Mouse (Mus musculus) erythroblast, embryonic 14.5 days (primary cell): ENCODE results near the gene Txlng. TPM values are rescaled to one million over a fixed set of nuclear protein-coding genes. Genes with fewer than 3 reads are reported as not detected.

Source experiments
- H3K27me3 ChIP-seq: 2 replicates; pipeline ENCODE4 v1.6.1; 2012; ENCODE audit warnings: inconsistent platforms; ENCODE audit not compliant: control insufficient read depth
- H3K36me3 ChIP-seq: 2 replicates; pipeline ENCODE4 v1.6.1; 2012; ENCODE audit warnings: mild to moderate bottlenecking, inconsistent platforms; ENCODE audit not compliant: control insufficient read depth
- H3K4me1 ChIP-seq: 2 replicates; pipeline ENCODE4 v1.6.1; 2012; ENCODE audit warnings: inconsistent platforms; ENCODE audit not compliant: control insufficient read depth
- H3K4me3 ChIP-seq: replicated peaks from 2 replicates; pipeline ENCODE3; 2012; ENCODE audit warnings: moderate library complexity, mild to moderate bottlenecking, inconsistent platforms
- H3K9me3 ChIP-seq: 2 replicates; pipeline ENCODE4 v1.6.1; 2012; ENCODE audit warnings: low read length, inconsistent platforms, mixed read lengths; ENCODE audit not compliant: control insufficient read depth
- GATA1 ChIP-seq: IDR thresholded peaks from 2 replicates; pipeline ENCODE4 v1.6.1; 2012; ENCODE audit warnings: low read length, inconsistent platforms, mixed read lengths
- TAL1 ChIP-seq: IDR thresholded peaks from 3 replicates; pipeline ENCODE4 v1.6.1; 2012; ENCODE audit warnings: low read length, inconsistent platforms, mixed read lengths
- polyA plus RNA-seq: library from polyadenylated mRNA; stranded (reverse); fragments of >175 nt; gene quantifications from 2 replicates; pipeline ENCODE4 v1.2.3, GENCODE M21; 2012

The Txlng gene
- polyA plus RNA-seq, 1 experiment, result 0.18 TPM

DNA sequence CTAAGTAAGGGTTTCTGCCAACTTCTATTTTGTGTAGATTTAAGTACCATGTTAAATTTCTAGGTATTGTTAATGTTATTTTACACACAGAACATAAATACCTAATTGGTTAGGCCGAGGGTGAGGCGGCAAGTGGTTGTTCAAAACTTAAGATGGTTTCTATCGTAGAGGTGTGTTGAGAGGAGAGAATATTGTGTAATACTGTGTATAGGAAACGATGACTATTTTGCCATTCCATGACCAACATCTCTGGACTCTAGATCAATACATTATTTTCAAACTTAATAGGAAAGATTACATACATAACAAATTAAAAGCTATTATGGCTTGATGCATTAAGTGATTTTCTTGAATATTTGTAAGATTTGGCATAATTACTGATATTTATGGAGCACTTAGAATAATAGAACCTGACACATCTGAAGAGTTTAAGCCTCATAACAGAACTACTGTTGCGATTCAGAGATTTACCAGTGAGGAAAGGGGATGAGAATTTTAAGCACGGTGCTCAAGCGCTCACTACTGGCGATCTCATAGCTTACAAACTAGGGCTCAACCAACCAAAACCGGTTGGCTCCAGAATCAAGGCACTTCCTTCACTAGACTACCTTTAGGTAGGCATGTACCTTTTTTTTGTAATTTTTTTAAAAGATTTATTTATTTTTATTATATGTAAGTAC lies 67.4 kb downstream of the Txlng start:
- Histone ChIP-seq H3K4me1 (peaks cover 14% of the 10 kb centered on the region), H3K36me3 (peaks cover 37% of the 10 kb centered on the region)

DNA sequence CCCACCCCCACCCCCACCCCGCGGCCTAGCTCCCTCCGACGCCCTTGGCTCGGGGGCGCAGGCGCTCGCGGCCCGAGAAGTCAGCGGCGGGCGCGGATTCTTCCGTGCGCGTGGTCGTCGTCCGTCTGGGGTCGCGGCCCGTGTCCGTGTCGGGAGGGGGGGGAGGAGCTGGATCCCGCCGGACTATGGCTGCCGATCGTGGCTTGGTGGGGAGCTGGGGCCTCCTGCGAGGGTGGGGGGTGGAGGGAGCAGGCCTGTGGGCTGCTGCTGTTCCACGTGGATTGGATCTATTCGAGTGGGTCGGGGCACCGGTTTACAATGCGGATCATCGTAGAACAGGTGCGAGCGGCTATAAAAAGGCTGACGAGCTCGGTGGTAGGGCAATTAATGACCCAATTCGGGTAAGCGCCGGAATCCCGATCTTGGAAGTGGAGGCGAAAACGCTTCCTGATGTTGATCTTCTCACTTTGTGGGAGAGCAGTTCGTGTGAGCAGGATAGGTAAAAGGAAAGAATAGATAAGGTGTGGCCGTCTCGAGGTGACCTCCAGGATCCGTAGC lies 68.2 kb downstream of the Txlng start:
- Histone ChIP-seq H3K9me3 (peaks cover 10% of the 10 kb centered on the region), H3K27me3 (no peaks in the 10 kb centered on the region), H3K4me1 (peaks cover 14% of the 10 kb centered on the region), H3K4me3 (peak overlapping the region; percentile 75), H3K36me3 (peaks cover 29% of the 10 kb centered on the region)
- TF ChIP-seq GATA1 (no peak), TAL1 (no peak)

More for the DNA sequence above, 67.4 kb downstream of the Txlng start:
- Histone ChIP-seq H3K27me3 (no peaks in the 10 kb centered on the region), H3K4me3 (peak overlapping the region; percentile 75), H3K9me3 (peaks cover 10% of the 10 kb centered on the region)
- TF ChIP-seq TAL1 (no peak), GATA1 (no peak)

DNA sequence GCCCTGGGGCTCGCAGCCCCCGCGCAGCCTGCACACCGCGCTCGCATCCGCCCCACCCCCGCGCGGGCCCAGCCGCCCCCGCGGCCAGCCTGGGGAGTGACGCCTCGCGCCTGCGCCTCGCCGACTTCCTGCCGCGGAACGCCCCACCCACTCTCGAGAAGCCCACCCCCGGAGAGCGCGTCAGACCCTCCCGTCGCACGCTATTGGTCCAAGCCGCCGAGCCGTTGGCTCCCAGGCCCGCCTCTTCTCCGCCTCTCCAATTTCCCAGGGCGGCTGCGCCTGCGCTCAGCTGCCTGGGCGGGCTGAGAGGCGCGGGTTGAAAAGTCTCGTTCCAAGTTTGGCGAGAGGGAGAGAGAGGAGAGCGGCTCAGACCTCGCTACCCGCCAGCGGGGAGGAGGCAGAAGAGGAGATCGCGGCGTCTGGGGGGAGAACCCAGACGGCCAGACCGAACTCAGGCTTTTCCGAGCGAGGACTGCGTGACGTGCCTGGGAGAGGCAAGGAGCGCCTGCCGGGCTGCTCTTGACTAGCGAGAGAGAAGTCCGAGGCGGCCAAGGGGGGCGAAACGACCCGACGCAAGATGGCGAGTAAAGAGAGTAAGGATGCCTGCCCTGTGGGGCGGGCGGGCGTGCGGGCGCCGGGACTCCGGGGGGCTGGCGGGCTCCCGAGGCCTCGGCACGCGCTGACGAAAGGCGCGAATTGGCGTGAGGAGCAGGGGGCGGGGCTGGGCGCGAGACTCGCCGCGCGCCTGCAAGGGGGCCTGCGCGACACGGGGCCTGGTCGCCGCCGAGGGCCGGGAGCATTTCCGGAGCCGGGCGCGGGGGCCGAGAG lies 68.9 kb downstream of the Txlng start, which contains the start of gene Rbbp7:
TSS of gene Rbbp7 (plus strand) at position 288 of the 828 bp plus-strand sequence.
- H3K4me1 ChIP-seq, result peaks cover 14% of the 10 kb centered on the region
- peaks cover 10% of the 10 kb centered on the region for H3K9me3 ChIP-seq
- H3K36me3 ChIP-seq, result peaks cover 24% of the 10 kb centered on the region
- TF ChIP-seq GATA1 (no peak), TAL1 (no peak)
- H3K4me3 ChIP-seq, result peak within 1 kb of the TSS; percentile 75
- no peaks in the 10 kb centered on the region for H3K27me3 ChIP-seq

DNA sequence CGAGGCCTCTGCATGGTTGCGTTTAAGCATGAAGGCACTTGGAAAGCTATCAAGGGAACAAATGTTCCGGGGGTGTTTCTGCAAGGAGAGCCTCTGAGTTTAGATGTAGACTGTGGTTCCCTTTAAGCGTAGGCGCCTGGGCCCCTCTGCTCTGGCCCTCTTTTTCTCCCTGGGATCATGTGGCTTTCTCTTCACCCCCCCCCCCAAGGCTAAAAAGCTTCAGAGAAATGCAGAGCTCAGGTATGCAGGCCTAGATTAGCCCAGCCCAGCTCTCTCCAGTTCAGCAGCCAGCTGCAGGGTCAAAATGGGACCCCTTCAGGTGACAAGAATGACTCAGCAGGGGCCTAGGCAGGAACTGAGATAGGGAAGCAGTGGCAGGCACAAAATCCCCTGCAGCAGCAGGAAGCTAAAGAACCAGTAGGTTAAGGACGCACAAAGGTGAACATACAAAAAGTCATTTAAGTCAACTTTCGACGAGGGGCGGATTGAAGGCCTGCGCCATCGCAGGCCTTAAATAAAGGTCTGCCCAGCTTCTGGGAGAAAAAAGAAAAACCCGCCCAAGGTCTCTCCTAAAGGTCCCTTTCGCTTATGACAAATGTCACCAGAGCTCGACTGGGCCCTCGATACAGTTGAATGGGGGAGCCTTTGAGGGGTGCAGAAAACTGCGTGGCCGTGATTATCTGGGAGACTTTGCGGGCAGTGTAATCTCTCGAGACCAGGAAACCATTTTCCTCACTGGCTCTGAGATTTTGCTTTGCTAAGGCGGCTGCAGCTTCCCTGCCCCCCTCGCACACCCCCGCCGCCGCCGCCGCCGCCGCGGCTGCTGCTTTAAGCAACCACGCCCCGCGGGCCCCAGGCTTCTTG lies 69.8 kb downstream of the Txlng start:
- TF ChIP-seq GATA1, result no peak
- TF ChIP-seq TAL1, result no peak
- no peaks in the 10 kb centered on the region for H3K27me3 ChIP-seq
- H3K36me3 ChIP-seq, result peaks cover 16% of the 10 kb centered on the region
- H3K4me1 ChIP-seq, result peaks cover 14% of the 10 kb centered on the region
- H3K4me3 ChIP-seq, result peak overlapping the region; percentile 75
- peaks cover 10% of the 10 kb centered on the region for H3K9me3 ChIP-seq

DNA sequence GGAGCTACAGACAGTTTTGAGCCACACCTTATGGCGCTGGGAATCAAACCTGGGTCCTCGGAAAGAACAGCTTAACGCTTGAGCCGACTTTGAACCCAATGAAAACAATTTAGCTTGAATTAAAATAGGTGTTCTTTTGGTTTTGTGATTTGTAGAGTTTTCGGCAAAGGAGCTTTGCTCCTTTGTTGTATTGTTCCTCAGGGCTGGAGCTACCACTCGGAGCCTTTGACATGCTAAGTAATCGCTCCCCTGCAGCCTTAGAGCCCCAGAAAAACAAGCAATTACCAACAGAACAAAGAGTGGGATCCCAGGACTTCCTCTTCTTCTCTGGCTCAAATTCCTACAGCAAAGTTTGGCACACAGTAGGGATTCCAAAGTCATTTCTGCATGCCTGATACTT lies 73.2 kb downstream of the Txlng start:
- Histone ChIP-seq H3K4me1 (peaks cover 8% of the 10 kb centered on the region), H3K9me3 (peaks cover 8% of the 10 kb centered on the region), H3K27me3 (peaks cover 2% of the 10 kb centered on the region; the same call in 1 of the 2 replicates), H3K4me3 (no peak overlapping the region), H3K36me3 (no peaks in the 10 kb centered on the region)
- TF ChIP-seq TAL1, result no peak
- TF ChIP-seq GATA1, result no peak

DNA sequence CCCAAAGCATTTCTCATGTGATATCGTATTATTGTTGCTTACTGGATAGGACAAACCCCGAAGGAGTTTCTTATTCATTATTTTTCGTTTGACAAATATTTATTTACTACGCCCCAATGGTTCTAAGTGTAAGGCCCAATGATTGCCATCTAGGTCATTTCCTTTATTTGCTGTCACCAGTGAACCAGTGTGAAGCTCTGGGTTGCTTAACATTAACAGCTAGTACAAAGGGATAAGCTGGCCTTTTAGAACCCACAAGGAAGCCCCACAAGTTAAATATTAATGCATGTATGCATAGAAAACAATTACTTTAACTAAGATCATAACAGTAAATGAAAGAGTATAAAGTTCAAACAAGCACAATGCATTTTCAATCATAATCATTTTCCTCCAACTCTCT lies 74.9 kb downstream of the Txlng start:
- H3K9me3 ChIP-seq, result no peaks in the 10 kb centered on the region
- no peaks in the 10 kb centered on the region for H3K36me3 ChIP-seq
- H3K4me3 ChIP-seq, result no peak overlapping the region
- peaks cover 2% of the 10 kb centered on the region; the same call in 1 of the 2 replicates for H3K27me3 ChIP-seq
- TF ChIP-seq TAL1, result no peak
- TF ChIP-seq GATA1, result no peak
- peaks cover 3% of the 10 kb centered on the region for H3K4me1 ChIP-seq

DNA sequence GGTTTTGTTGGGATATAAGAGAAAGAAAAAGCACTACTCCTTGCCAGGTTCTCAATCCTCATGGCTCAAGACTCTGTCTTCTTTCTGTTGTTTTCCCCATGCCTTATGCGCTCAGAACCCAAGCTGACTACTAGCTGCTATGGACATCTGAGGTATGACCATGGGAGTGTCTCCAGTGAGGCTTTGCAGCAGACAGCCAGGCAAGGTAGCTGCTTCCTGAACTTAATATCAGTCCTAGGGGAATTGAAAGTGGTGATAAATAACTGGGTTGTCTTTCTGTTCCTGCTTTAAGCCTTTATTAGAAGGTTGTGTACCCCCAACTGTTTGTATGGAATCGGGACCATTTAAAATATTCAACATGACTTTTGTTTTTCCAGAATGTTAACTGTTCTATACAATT lies 76.8 kb downstream of the Txlng start:
- Histone ChIP-seq H3K9me3 (no peaks in the 10 kb centered on the region), H3K27me3 (peaks cover 4% of the 10 kb centered on the region; the same call in 1 of the 2 replicates), H3K4me3 (no peak overlapping the region), H3K36me3 (no peaks in the 10 kb centered on the region), H3K4me1 (no peaks in the 10 kb centered on the region; the same call in 1 of the 2 replicates)
- TF ChIP-seq TAL1 (no peak), GATA1 (no peak)

DNA sequence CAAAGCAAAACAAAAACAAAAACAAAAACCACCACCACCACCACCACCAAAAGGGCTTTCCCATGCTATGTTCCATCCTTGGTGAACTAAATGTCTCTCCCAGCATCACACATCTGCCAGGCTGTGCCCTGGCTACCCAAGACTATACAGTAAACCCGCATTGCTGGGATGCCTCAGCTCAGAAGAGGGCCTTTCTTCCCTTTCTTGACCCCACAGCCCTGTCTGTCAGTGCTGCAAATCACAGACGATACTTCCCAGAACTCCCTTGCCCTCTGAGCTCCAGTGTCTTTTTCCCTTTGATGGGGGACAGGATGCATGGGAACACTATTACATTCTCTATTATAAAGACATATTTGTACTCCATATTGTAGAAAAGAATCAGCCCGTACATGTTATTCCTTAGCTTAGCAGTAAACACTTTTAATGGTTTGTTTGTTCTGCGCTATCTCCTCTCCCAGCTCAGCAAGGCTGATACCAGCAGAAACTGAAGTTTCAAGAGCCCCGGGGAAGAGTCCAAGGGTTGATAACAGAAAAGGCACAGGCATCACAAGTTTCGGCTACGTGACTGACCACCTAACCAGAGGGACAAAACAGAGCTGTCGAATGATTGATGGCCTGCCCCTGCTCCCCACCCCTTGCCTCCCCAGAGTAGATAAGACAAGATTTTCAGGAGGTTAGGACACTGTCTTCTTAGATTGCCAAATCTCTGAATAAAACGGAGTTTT lies 80.4 kb downstream of the Txlng start:
- H3K4me3 ChIP-seq, result no peak overlapping the region
- TF ChIP-seq GATA1 (no peak), TAL1 (no peak)
- peaks cover 4% of the 10 kb centered on the region; the same call in 1 of the 2 replicates for H3K27me3 ChIP-seq
- H3K9me3 ChIP-seq, result no peaks in the 10 kb centered on the region
- H3K36me3 ChIP-seq, result no peaks in the 10 kb centered on the region
- H3K4me1 ChIP-seq, result no peaks in the 10 kb centered on the region
